Mouse (Mus musculus) embryo, embryonic 9.5 days (tissue): ENCODE data around the gene Nek2.

ENCODE experiments used
- DNase-seq: peaks from one replicate; pipeline ENCODE4 v3.0.0-alpha.2; 2017; ENCODE audit errors: extremely low spot score

Nek2 gene

DNA sequence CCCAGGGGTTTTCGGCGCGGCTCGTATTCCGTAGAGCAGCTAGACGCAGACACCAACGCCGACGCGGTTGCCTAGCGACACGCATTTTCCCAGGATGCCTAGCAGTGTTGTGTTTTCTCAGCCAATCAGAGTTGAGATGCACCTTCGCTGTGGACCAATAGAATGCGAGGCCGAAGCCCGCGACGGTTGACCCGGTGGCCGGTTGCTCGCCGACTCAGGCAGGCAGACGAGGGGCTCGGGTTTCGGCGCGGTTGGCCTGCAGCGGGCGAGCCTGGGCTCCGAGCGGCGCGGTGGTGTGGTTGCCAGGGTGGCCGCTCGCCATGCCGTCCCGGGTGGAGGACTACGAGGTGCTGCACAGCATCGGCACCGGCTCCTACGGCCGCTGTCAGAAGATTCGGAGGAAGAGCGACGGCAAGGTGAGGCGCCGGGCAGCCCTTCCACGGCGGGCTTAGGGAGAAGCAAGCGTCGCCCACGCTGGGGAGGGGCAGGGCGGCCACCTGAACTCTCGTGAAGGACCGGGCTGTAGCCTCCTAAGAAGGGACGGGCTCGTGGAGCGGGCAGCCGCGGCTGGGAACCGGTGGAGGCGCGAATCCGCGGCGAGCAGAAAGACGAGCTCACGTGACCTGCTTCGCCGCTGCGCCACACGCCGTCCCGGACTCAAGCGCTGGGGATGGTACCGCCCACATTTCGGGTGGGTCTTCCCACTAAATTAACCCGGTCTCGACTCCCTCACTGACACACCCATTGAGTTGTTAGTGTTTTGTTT, at the start of gene Nek2:
TSS of gene Nek2 (plus strand) at position 119 of the 766 bp plus-strand sequence.
- peak; percentile 97 for DNase-seq

GRCm38 (mm10) chr1:191774106-191774505, 47.1 kb upstream of the Nek2 start:
- DNase-seq, result no peak

GRCm38 (mm10) chr1:191775116-191775515, 46.1 kb upstream of the Nek2 start:
- DNase-seq, result no peak

- no peak for DNase-seq
Observed at GRCm38 (mm10) chr1:191777521-191777920, 43.7 kb upstream of the Nek2 start.

- no peak for DNase-seq
Observed at GRCm38 (mm10) chr1:191780470-191780869, 40.8 kb upstream of the Nek2 start.

- no peak for DNase-seq
Observed at GRCm38 (mm10) chr1:191785108-191785507, 36.1 kb upstream of the Nek2 start.

GRCm38 (mm10) chr1:191786255-191786654, 35.0 kb upstream of the Nek2 start:
- DNase-seq, result no peak

DNA sequence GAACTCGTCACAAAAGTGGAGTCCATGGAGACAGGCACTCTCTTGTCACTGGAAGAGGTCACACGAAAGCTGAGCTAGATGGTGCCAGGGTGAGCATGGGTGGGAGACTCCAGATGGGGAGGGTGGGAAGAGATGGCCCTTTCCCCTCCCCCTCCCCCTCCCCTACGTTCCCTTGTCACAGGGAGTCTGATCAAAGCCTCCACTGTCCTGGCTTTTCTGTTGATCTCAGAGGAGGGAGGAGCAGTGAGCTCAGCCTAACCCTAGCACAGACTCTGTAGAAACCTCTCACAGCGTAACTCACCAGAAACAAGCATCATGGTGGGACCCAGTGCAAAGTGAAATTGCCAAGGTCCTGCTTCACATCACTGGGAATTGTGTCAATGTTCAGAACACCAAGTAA, 33.9 kb upstream of the Nek2 start:
- DNase-seq, result no peak

- DNase-seq, result no peak
Observed at GRCm38 (mm10) chr1:191792991-191793390, 28.3 kb upstream of the Nek2 start.

DNA sequence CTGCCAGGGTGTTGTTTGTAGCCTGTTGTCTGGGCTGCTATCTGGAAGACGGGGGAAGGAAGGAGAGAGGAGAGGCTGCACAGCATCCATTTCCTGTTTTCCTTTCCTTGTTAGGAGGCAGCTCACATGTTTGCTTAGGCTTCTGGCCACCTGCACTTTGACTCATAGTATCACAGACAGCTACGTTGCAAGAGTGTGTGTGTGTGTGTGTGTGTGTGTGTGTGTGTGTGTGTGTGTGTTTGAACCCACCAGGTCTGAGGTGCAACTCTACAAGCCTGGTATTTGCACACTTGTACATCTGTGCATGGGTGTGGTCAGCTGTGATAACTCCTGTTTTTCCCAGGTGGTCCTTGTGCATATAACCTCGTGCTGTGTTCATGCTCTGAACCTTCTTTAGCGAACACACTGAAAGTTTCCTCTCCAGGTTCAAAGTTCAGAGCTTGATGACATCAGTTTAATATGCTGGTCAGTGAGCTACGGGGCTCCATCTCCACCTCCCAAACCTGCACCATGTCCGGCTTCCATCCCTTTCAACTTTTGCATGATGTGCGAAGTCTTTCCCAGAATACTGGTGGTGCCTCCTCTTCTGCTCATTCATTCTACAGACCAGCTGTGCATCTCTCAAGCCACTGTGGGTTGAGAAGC, 27.2 kb upstream of the Nek2 start:
- DNase-seq, result no peak

DNA sequence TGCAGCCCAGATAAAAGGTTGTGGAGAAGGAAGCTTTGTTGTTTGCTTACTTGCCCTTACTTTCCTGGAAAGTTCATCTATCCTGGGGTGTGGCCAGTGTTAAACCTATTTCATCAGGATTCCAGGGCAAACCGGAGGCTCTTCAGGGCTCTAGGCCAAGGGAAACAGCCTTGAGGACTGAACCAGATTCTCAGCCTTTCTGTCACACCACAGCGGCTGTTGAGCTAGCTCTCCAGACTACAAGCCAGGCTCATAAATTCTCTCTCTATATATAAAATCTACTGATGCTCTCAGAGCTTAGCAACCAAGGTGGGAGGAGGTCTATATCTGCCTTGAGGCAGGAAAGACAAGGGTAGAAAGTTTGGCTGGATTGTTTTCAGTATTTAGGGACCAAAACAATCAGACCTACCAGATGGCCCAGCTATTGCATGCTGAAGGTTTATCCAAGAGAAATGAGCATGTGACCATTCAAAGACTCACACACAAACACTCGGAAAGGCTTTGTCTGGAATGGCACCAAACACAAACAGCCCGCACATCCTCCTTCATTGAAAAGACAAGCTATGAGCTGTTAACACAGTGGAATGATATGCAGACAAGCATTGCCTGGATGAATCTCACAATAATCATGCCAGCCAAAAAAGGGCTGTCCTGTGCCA, 24.9 kb upstream of the Nek2 start:
- DNase-seq, result no peak

- DNase-seq, result no peak
Observed at GRCm38 (mm10) chr1:191802093-191802819, 19.0 kb upstream of the Nek2 start.

DNA sequence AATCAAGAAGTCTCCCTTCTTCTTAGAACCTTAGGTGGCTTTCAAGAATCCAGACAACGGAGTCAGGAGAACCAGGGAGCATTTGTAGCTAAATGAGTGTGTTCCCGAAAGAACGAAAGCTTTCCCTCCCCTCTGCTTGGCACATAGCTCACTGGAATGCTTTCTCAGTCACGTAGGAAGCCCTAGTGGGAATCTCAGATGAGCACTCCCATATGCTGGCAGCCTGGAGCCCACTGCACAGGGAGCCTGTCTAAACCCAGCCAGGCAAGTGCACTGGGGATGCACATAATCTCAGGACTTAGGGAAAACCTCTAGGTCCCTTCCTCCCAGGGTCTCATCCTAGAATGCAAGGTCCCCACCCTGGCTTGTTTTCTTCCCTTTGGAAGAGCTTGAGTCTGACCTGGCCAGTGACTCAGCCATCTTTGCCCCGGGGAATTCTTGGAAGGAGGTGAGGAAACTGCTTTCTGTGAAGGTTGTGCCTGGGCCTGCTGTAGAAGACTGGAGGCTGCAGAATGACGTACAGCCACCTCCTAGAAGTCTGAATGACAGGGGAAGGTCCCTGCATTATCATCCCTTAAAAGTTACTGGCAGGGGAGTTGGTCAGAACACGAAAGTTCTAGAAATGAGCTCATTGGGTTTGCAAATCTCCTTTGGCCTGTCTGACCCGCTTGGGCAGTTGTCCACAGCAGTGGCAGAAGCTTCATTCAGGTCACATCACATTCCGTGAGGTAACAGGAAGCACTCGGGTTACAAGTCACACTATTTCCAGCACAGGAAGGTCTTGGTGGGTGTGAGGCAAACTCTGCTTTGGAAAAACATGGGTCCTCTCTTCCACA, 18.2 kb upstream of the Nek2 start:
- DNase-seq, result no peak

DNA sequence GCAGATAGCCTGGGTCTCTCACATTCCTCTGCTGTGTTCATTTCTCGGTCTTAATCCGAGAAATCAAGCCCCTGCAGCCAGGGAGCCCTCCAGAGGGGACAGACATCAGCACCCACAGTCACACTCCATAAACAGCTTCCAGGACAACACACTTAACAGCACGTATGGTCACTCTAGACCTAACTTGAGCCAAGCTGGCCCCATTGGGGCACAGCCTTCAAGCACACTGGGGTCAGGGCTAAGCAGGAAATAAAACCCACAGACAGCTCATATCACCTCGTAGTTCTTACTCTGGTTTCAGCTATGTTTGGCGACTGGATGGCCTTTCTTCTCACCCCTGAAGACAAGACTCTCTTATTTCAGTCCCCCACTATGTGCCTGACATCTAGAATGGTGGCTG, 16.5 kb upstream of the Nek2 start:
- DNase-seq, result no peak

- no peak for DNase-seq
Observed at GRCm38 (mm10) chr1:191805788-191806187, 15.5 kb upstream of the Nek2 start.

DNA sequence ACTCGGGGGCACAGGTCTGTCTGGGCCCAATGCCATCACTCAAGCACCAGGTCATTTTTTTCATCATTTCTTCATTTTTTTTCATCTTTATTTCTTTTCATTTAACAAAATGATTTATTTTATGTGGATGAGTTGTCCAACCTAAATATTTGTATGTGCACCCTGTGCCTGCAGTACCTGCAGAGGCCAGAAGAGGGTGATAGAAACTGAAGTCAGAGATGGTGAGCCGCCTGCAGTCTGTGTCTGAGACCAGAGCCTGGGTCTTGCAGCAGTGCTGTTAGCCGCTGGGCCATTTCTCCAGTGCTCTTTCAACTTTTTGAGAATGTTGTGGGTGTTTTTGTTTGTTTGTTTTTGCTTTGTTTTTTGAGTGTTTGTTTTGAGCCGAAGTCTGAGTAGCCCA, 14.5 kb upstream of the Nek2 start:
- no peak for DNase-seq

DNA sequence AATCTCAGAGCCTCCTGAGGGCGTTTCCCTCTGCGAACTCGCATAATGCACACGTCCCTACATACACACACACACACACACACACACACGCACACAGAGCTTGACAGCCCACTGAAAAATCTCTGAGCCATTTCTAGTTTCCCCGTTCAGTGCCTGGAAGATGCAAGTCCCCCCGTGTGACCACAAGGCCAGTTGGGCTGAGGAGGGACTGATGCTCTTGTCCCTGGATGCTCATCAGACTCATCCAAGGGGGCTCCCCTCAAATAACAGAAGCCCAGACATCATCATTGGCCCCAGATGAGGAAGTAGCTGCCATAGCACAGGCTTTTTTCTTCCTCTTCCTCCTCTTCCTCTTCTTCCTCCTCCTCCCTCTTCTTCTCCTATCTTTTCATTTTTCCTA, 13.3 kb upstream of the Nek2 start:
- DNase-seq, result no peak

DNA sequence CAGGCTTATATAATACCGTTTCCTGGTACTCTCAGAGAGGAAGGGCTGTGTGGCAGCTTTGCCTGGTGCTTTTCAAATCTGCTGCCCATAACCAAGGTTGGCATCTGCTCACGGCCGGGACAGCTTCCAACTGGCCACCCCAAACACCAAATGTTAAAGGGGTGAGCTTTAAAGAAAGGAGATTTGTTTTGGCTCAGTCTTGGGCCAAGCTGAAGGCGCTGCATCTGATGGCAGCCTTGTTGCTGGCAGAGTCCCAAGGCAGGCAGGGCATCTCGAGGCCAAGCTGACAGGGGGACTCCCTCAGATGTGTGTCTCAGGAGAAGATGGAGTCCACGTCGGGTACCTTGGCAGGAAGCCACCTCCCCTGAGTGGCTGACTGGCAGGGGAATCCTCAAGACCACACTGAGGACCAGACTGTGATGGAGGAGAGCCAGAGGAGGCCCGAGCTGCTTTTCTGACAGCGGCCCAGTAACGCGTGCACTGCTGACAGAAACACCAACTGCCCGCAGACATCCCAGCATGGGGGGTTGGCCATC, 12.5 kb upstream of the Nek2 start:
- DNase-seq, result no peak

GRCm38 (mm10) chr1:191811774-191812173, 9.5 kb upstream of the Nek2 start:
- no peak for DNase-seq

DNA sequence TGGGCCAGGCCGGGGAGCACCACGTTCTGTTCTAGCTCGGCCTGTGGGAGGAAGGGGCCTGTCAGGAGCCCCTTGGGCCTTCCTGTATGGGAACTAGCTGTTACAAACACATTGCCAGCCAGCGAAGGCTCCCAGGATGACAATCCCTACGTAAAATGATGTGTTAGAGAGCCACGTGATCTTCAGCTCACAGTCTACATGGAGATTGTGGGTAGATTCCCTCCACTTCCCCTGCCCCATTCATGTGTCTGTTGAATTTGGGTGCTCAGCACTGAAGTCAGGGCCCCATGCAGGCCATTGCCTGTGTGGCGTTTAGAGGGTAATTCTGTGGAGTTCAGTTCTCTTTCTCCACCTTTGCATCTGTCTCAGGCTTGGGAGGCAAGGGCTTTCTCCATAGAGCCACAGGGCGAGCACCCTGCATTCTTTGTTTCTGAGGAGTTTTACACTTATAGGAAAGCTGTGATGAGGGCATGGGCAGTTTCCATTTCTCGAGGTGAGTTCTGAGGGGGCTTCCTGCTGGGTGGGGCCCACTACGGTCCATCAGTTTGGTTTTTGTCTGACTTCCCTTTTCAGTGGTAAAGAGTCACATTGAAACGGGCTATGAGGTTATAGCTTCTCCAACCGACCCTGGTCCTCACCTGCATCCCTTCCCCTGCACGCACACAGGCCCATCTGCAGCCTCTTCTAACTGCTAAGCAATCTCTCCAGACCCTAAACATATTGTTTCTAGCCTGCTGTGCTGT, 8.1 kb upstream of the Nek2 start:
- no peak for DNase-seq
